Mouse (Mus musculus) T-helper 1 cell (primary cell): Measurements from ENCODE around the gene Mknk2.
"Not testable (repeated sequence)": the region's sequence is repeated elsewhere in the genome, so short reads cannot be mapped to it uniquely, and the experiment has no call there.

Experiments used
- in situ Hi-C: fragments of 300-600 bp; cut with MboI, MseI; formaldehyde crosslinking; loops from one replicate; pipeline ENCODE4 v1.15.1; 2025; ENCODE audit warnings: high pct_unique_total_duplicates

Gene Mknk2

GRCm38 (mm10) chr10:80653156-80653720 is 24.7 kb downstream of the Mknk2 start:
- in situ Hi-C loops: no loop called here

GRCm38 (mm10) chr10:80650392-80650791 is 27.5 kb downstream of the Mknk2 start:
- in situ Hi-C loops: no loop called here

DNA sequence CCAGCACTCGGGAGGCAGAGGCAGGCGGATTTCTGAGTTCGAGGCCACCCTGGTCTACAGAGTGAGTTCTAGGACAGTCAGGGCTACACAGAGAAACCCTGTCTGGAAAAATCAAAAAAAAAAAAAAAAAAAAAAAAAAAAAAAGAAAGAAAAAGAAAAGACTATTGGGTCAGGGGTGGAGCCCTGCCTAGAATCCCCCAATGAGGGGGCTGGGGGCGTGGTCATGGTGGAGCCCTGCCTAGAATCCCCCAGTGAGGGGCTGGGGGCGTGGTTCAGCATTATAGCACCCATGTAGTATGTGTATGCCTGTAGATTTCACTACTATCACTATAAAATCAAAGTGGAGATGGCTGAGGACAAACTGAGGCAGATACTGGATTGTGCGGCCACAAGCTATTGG is 28.0 kb downstream of the Mknk2 start:
- in situ Hi-C loops: not testable (repeated sequence)

DNA sequence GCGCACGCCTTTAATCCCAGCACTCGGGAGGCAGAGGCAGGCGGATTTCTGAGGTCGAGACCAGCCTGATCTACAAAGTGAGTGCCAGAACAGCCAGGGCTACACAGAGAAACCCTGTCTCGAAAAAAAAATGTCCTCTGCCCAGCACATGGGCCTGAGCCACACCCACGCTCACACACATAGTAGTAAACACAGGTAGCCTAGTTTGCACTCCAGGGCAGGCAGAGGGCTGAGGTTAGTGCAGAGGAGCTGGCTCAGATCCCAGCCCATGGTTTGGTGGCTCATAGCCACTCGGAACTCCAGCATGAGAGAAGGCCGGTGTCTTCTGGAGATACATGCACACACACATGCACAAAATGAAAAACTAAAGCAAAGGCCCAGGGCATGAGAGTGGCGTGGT is 31.0 kb downstream of the Mknk2 start:
- in situ Hi-C loops: no loop called here

GRCm38 (mm10) chr10:80635345-80635744 is 42.6 kb downstream of the Mknk2 start:
- in situ Hi-C loops: no loop called here

GRCm38 (mm10) chr10:80628925-80629324 is 49.0 kb downstream of the Mknk2 start:
- in situ Hi-C loops: no loop called here

GRCm38 (mm10) chr10:80627685-80628084 is 50.2 kb downstream of the Mknk2 start:
- in situ Hi-C loops: no loop called here

- in situ Hi-C loops: no loop called here
Observed at GRCm38 (mm10) chr10:80625764-80626163, 52.1 kb downstream of the Mknk2 start.

DNA sequence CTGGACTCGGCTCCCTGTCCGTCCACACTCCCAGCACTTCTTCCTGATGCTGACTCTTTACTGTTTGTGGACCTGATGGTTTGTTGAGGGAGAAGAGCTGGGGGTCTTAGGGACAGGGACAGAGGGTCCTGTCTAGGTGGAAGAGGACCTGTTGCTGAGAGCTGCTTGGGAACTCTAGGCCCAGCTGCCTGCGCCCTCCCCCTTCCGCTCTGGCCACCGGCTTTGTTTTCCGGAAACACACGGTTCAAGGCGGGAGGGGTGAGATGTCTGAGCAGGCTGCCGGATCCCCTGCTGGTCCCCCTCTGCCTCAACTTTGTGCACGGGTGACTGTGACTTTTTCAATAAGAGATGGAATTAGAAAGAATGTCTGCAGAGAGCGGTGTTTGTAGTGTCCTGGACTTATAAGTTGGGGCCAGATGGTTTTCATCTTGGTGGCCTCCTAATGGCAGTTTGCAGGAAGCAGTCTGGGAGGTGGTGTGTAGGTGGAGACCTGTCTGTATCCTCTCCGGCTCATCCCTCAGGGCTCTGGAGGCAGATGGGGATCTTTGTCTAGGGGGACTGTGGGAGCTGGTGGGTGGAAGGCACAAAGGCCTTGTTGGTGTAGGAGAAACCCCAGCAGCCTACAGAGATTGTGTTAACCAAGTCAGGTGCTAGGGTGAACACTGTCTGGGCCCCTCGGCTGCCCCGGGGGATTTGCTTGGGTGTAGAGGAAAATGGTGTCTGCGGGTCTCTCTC is 54.3 kb downstream of the Mknk2 start:
- in situ Hi-C loops: no loop called here

GRCm38 (mm10) chr10:80622661-80623456 is 55.1 kb downstream of the Mknk2 start, which contains the start of gene Csnk1g2:
Csnk1g2 (plus strand) TSS chr10:80622838.
- in situ Hi-C loops: no loop called here

- in situ Hi-C loops: no loop called here
Observed at GRCm38 (mm10) chr10:80621940-80622660, 55.8 kb downstream of the Mknk2 start.

DNA sequence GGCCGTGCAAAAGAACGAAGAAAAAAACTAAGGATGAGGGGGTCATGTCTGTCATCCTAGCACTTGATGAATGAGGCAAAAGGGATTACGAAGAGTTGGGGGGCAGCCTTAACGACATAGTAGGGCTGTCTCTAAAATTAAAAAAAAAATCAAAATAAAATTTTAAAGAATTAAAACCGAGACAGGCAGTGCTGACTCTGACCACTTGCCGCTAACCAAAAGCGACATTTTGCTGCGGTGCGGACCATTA is 56.3 kb downstream of the Mknk2 start:
- in situ Hi-C loops: no loop called here

GRCm38 (mm10) chr10:80620796-80621689 is 56.9 kb downstream of the Mknk2 start:
- in situ Hi-C loops: no loop called here

DNA sequence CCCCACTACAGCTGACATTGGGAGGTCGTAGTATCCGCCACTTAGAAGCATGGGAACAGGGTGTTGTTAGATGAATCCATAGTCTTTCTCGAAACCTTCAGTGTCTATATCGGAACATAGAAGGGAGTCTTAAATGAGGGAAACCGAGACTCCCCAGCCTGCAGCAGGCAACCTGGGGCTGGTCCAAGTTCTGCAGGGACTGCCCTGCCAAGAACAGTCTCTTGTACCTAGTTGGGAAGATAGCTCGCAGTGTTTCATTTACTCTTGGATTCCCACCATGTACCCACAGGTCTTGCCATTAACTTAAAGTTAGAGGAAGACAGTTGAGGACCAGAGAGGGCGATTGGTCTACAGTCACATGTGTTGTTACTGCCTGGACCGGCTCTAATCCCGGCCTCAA is 57.5 kb downstream of the Mknk2 start:
- in situ Hi-C loops: no loop called here

DNA sequence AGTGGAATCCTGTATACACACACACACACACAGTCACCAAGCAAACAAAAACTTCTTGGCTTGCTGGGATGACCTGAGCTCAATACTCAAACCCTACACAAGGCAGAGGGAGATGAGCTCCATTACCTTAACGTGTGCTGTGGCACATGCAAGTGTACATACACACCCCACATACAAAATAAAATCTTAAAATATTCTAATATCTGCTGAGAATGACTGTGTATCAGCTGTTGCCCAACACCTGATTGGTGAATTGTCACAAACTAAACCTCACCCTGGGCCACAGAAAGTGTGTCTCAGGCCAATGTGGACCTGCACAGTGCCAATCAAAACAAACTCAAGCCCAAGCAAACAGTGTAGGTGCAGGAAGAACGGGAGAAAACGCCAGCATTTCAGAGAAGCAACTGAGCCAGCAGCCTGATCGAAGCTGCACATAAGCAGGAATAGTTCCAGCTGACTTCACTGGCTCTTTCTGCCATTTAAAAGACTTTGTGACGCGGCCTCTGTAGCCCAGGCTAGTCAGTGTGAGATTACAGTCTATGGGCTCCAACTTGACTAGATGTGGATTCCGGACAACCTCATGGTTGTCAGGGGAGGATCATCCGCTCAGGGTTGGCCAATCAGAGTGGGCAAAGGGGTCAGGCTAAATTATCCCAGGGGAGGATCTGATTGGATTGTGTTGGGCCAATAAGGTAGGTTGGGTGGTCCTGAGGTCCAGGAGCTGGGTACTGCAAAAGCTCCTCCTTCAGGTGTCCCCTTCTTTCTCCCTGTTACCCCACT is 58.3 kb downstream of the Mknk2 start:
- in situ Hi-C loops: no loop called here

- in situ Hi-C loops: no loop called here
Observed at GRCm38 (mm10) chr10:80618181-80618580, 59.7 kb downstream of the Mknk2 start.
